Mouse (Mus musculus) retina, embryonic 14.5 days (tissue): ENCODE results near the gene Akt1s1.
A peak's percentile ranks its signal among the peaks of the same experiment; 100 is the strongest.

ENCODE experiments used
- DNase-seq: peaks from one replicate; pipeline ENCODE4 v3.0.0-alpha.2; 2015; ENCODE audit warnings: low spot score

Gene Akt1s1

GRCm38 (mm10) chr7:44848561-44849415 lies at the start of gene Akt1s1, which contains the start of gene Tbc1d17:
Gene Akt1s1, plus strand, starts transcription at chr7:44848991.
Gene Tbc1d17, minus strand, starts transcription at chr7:44849079.
- DNase-seq: peak; percentile 98

GRCm38 (mm10) chr7:44808927-44809326 lies 39.9 kb upstream of the Akt1s1 start:
- no peak for DNase-seq

- no peak for DNase-seq
These were observed 39.3 kb upstream of the Akt1s1 start for GRCm38 (mm10) chr7:44809466-44809865.

GRCm38 (mm10) chr7:44810365-44810764 lies 38.4 kb upstream of the Akt1s1 start:
- DNase-seq: no peak

GRCm38 (mm10) chr7:44810819-44811557 lies 37.8 kb upstream of the Akt1s1 start:
- DNase-seq: no peak

- DNase-seq: no peak
These were observed 36.0 kb upstream of the Akt1s1 start for GRCm38 (mm10) chr7:44812651-44813325.

- DNase-seq: no peak
These were observed 34.8 kb upstream of the Akt1s1 start for GRCm38 (mm10) chr7:44813985-44814384.

GRCm38 (mm10) chr7:44814423-44814822 lies 34.4 kb upstream of the Akt1s1 start:
- no peak for DNase-seq

GRCm38 (mm10) chr7:44814952-44815553 lies 33.7 kb upstream of the Akt1s1 start:
- DNase-seq: no peak

- peak; percentile 99 for DNase-seq
These were observed 32.9 kb upstream of the Akt1s1 start, which contains the start of the genes Nup62 and Il4i1 for GRCm38 (mm10) chr7:44815721-44816469. Gene Nup62, plus strand, starts transcription at chr7:44816088. Gene Il4i1, plus strand, starts transcription at chr7:44816387.

GRCm38 (mm10) chr7:44816470-44817021 lies 32.2 kb upstream of the Akt1s1 start, which contains the start of gene Atf5:
Gene Atf5, minus strand, starts transcription at chr7:44816658.
- DNase-seq: no peak

- no peak for DNase-seq
These were observed 31.4 kb upstream of the Akt1s1 start for GRCm38 (mm10) chr7:44817441-44817840.

- peak; percentile 35 for DNase-seq
These were observed 30.6 kb upstream of the Akt1s1 start for GRCm38 (mm10) chr7:44818164-44818563.

- DNase-seq: peak; percentile 67
These were observed 30.0 kb upstream of the Akt1s1 start for GRCm38 (mm10) chr7:44818751-44819235.

GRCm38 (mm10) chr7:44819391-44819790 lies 29.4 kb upstream of the Akt1s1 start:
- DNase-seq: no peak

- DNase-seq: no peak
These were observed 28.9 kb upstream of the Akt1s1 start for GRCm38 (mm10) chr7:44819863-44820262.

GRCm38 (mm10) chr7:44820525-44820924 lies 28.3 kb upstream of the Akt1s1 start:
- no peak for DNase-seq

GRCm38 (mm10) chr7:44821666-44822448 lies 26.9 kb upstream of the Akt1s1 start:
- DNase-seq: no peak

- no peak for DNase-seq
These were observed 25.4 kb upstream of the Akt1s1 start for GRCm38 (mm10) chr7:44823409-44823808.

- peak; percentile 85 for DNase-seq
These were observed 23.9 kb upstream of the Akt1s1 start for GRCm38 (mm10) chr7:44824872-44825271.
